Mouse (Mus musculus) naive thymus-derived CD4-positive, alpha-beta T cell, adult 2 months (primary cell): ENCODE measurements around the gene Gm11397.
"Not testable (repeated sequence)": the region's sequence is repeated elsewhere in the genome, so short reads cannot be mapped to it uniquely, and the experiment has no call there.

Experiments used
- DNase-seq: peaks from one replicate; pipeline ENCODE4 v3.0.0-alpha.2; 2011; ENCODE audit warnings: low read depth

Gm11397 gene

DNA sequence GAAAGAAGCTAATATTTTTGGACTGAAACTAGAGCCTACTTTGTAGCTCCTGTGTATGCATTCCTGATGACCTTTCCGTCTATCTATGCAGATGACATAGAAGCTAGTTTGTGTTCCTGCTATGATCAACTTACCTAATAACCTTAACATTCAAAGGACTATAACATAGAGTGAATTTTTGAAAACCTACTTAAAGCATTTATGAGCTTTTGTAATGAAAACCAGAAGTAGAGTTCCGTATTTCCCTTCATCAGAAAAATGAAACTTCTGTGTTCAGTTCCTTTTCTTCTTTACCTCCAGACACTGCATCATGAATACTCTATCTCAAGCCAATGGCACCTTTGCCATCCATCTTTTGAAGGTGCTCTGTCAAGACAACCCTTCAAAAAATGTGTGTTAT is at the start of gene Gm11397:
Gm11397 (plus strand) TSS at position 301 of the 400 bp plus-strand sequence.
- not testable (repeated sequence) for DNase-seq

DNA sequence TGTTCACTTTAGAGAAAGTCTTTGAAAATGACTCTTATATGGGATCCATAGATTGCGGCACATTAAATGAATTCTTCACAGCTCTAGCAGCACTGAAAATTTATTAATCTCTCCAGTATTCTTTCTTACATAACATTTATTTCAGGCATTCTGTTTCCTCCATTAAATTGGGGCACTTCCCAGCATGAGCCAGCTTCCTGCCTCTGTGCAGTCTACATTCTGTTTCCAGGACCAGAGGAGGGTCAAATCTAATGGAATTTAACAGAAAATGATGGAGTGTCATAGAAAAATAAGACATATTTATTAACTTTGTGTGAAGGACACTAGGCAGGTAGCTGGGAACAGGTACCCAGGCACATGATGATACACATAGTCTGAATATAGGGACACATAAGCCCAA is 38.9 kb upstream of the Gm11397 start:
- DNase-seq, result not testable (repeated sequence)

DNA sequence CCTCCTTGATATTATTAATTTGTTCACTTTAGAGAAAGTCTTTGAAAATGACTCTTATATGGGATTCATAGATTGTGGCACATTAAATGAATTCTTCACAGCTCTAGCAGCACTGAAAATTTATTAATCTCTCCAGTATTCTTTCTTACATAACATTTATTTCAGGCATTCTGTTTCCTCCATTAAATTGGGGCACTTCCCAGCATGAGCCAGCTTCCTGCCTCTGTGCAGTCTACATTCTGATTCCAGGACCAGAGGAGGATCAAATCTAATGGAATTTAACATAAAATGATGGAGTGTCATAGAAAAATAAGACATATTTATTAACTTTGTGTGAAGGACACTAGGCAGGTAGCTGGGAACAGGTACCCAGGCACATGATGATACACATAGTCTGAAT is 37.2 kb downstream of the Gm11397 start:
- DNase-seq, result not testable (repeated sequence)
